In genomic region chr2:30285416-30286181, GRCm38 (mm10) we compare ENCODE assay signal across 8 mouse cellular contexts. TPM values are rescaled to one million over a fixed set of nuclear protein-coding genes. Genes with fewer than 3 reads are reported as not detected.
A peak's percentile ranks its signal among the peaks of the same experiment; 100 is the strongest.
DNase-seq lines count a peak whose midpoint lies in the region; ATAC-seq and TF ChIP-seq lines count a peak whose summit lies in the region.

No protein-coding gene starts in this region.

- peaks cover 24% of the 10 kb centered on the region for H3K4me1 ChIP-seq in forebrain, embryonic 15.5 days
- peaks cover 22% of the 10 kb centered on the region for H3K4me1 ChIP-seq in limb, embryonic 10.5 days

- H3K4me3 ChIP-seq in left cerebral cortex, adult 2 months, result peak overlapping the region; percentile 95
- H3K4me3 ChIP-seq in forebrain, embryonic 15.5 days, result peak overlapping the region; percentile 95
- peak overlapping the region; percentile 77 for H3K4me3 ChIP-seq in limb, embryonic 10.5 days

- DNase-seq in left cerebral cortex, adult 2 months (ENCODE audit: extremely low spot score in 1 of 2, low spot score in 2 of 2), result no peak
- no peak for DNase-seq in left cerebral cortex, adult 11 months (ENCODE audit: low spot score)
- peak; percentile 7 for DNase-seq in adipocyte (ENCODE audit: low spot score)
- DNase-seq in limb, embryonic 10.5 days (ENCODE audit: low spot score), result no peak
- DNase-seq in c-Kit-positive CD71-positive TER-119-positive erythroid progenitor cells, embryonic 14.5 days (ENCODE audit: low spot score), result no peak
- DNase-seq in adrenal gland, postnatal 36 days, result no peak

- ATAC-seq in forebrain, embryonic 15.5 days (replicated peaks), result peak; percentile 78
- ATAC-seq in monocyte, adult 5-6 weeks (replicated peaks; ENCODE audit: insufficient number of reproducible peaks, low FRiP score, low TSS enrichment, poor library complexity, severe bottlenecking), result 0 out of 2 replicates have a peak, but pooled peaks have one; percentile 29

- intact Hi-C loops in left cerebral cortex, adult 2 months (cut with DNase I), result no loop called here

- no peak for TF ChIP-seq CTCF in left cerebral cortex, adult 2 months (IDR thresholded peaks at IDR 0.05)

- H3K36me3 ChIP-seq in forebrain, embryonic 15.5 days, result peaks cover 11% of the 10 kb centered on the region
- peaks cover 39% of the 10 kb centered on the region for H3K36me3 ChIP-seq in limb, embryonic 10.5 days

- peak overlapping the region; percentile 74 for H3K4me2 ChIP-seq in forebrain, embryonic 15.5 days (replicated peaks)

- H3K9ac ChIP-seq in forebrain, embryonic 15.5 days (replicated peaks), result peak overlapping the region; percentile 95

- 15% methylated on average over 38 of the region's 38 CpGs for WGBS in forebrain, embryonic 15.5 days
- WGBS in limb, embryonic 10.5 days, result 16% methylated on average over 38 of the region's 38 CpGs

- H3K9me3 ChIP-seq in forebrain, embryonic 15.5 days, result no peaks in the 10 kb centered on the region
- no peaks in the 10 kb centered on the region for H3K9me3 ChIP-seq in limb, embryonic 10.5 days (replicated peaks)

- no peaks in the 10 kb centered on the region for H3K27me3 ChIP-seq in forebrain, embryonic 15.5 days
- no peaks in the 10 kb centered on the region for H3K27me3 ChIP-seq in limb, embryonic 10.5 days (ENCODE audit: low read depth, poor library complexity, severe bottlenecking)

- peak overlapping the region; percentile 29; the same call in 1 of the 2 replicates for H3K27ac ChIP-seq in left cerebral cortex, adult 2 months
- H3K27ac ChIP-seq in forebrain, embryonic 15.5 days (replicated peaks), result peak overlapping the region; percentile 35; the same call in 1 of the 2 replicates
- H3K27ac ChIP-seq in limb, embryonic 10.5 days, result peak overlapping the region; percentile 92

RNA-seq across cellular contexts. Expression of gene Dolk, which starts 0.5 kb away (rescaled TPM):
- 10 to 100 TPM; 22.3 to 25.2 TPM for total RNA-seq in left cerebral cortex, adult 2 months (2021)
- polyA plus RNA-seq in forebrain, embryonic 15.5 days (2015; fragmentation: Nextera tagmentation; extraction: Ambion mirVana), result 31.4 and 34.1 TPM in 2 replicates
- polyA plus RNA-seq in limb, embryonic 10.5 days (2016; fragmentation: Nextera tagmentation; extraction: Ambion mirVana), result 26.8 and 27.5 TPM in 2 replicates
- 9.3 to 14.3 TPM (median 11.0 TPM) in 3 replicates for total RNA-seq in monocyte, adult 5-6 weeks (2017)
- total RNA-seq in adrenal gland, postnatal 36 days (2021), result 10 to 100 TPM; 42.8 to 51.3 TPM

RNA-seq across cellular contexts. Expression of gene Nup188, which starts 0.6 kb away (rescaled TPM):
- total RNA-seq in left cerebral cortex, adult 2 months (2021), result 10 to 100 TPM; 21.8 to 23.5 TPM
- polyA plus RNA-seq in forebrain, embryonic 15.5 days (2015; fragmentation: Nextera tagmentation; extraction: Ambion mirVana), result 22.0 and 23.5 TPM in 2 replicates
- polyA plus RNA-seq in limb, embryonic 10.5 days (2016; fragmentation: Nextera tagmentation; extraction: Ambion mirVana), result 74.4 and 77.1 TPM in 2 replicates
- 13.8 to 16.5 TPM (median 16.0 TPM) in 3 replicates for total RNA-seq in monocyte, adult 5-6 weeks (2017)
- 10 to 100 TPM; 33.9 to 35.9 TPM for total RNA-seq in adrenal gland, postnatal 36 days (2021)

RNA-seq across cellular contexts. Expression of gene Gm28038, which starts 4.8 kb away (rescaled TPM):
- total RNA-seq in left cerebral cortex, adult 2 months (2021), result not detected
- polyA plus RNA-seq in forebrain, embryonic 15.5 days (2015; fragmentation: Nextera tagmentation; extraction: Ambion mirVana), result not detected in 2 replicates
- polyA plus RNA-seq in limb, embryonic 10.5 days (2016; fragmentation: Nextera tagmentation; extraction: Ambion mirVana), result not detected in 2 replicates
- total RNA-seq in monocyte, adult 5-6 weeks (2017), result not detected in 3 replicates
- total RNA-seq in adrenal gland, postnatal 36 days (2021), result not detected

RNA-seq across cellular contexts. Expression of gene Phyhd1, which starts 19.6 kb away (rescaled TPM):
- 10 to 100 TPM; 21.7 to 27.3 TPM for total RNA-seq in left cerebral cortex, adult 2 months (2021)
- polyA plus RNA-seq in forebrain, embryonic 15.5 days (2015; fragmentation: Nextera tagmentation; extraction: Ambion mirVana), result 7.9 and 8.5 TPM in 2 replicates
- 1.4 and 3.3 TPM in 2 replicates for polyA plus RNA-seq in limb, embryonic 10.5 days (2016; fragmentation: Nextera tagmentation; extraction: Ambion mirVana)
- total RNA-seq in monocyte, adult 5-6 weeks (2017), result 1.2 to 4.2 TPM (median 1.2 TPM) in 3 replicates
- 10 to 100 TPM; 15.3 to 19.5 TPM for total RNA-seq in adrenal gland, postnatal 36 days (2021)

RNA-seq across cellular contexts. Expression of gene Gm28035, which starts 45.2 kb away (rescaled TPM):
- 10 to 100 TPM; 11.3 to 15.1 TPM for total RNA-seq in left cerebral cortex, adult 2 months (2021)
- 0.64 and 0.70 TPM in 2 replicates for polyA plus RNA-seq in forebrain, embryonic 15.5 days (2015; fragmentation: Nextera tagmentation; extraction: Ambion mirVana)
- polyA plus RNA-seq in limb, embryonic 10.5 days (2016; fragmentation: Nextera tagmentation; extraction: Ambion mirVana), result 0.04 and 0.08 TPM in 2 replicates
- total RNA-seq in monocyte, adult 5-6 weeks (2017), result 1.8 to 2.0 TPM in 2 of 3 replicates, not detected in the other
- total RNA-seq in adrenal gland, postnatal 36 days (2021), result 1 to 10 TPM; 1.3 to 2.1 TPM

Comparison
In these comparisons a context has a peak if more than half of its experiments do, and no peak if none do; other contexts are left out.
1. H3K27ac ChIP-seq: peak in every context shown above with its lines; median percentile 92 in limb, embryonic 10.5 days; 35 in forebrain, embryonic 15.5 days; 29 in left cerebral cortex, adult 2 months.